ENCODE assay signal across 24 mouse cellular contexts in genomic region chr15:25234064-25234700, GRCm38 (mm10).
DNase-seq lines count a peak whose midpoint lies in the region; ATAC-seq and TF ChIP-seq lines count a peak whose summit lies in the region.
"Had no signal": no experiment of that assay in that cellular context is flagged by ENCODE, and none has a peak within 500 bp of the region (broad histone marks: within the 10 kb centered on the region; RNA-seq: fewer than 3 reads in every experiment).

No protein-coding gene starts in this region.

- 83% methylated on average over 10 of the region's 10 CpGs for WGBS in kidney, postnatal 0 days
- WGBS in kidney, embryonic 14.5 days = 92% methylated on average over 10 of the region's 10 CpGs
- WGBS in lung, embryonic 16.5 days = 57% methylated on average over 10 of the region's 10 CpGs
- WGBS in lung, adult 2 months = 77% methylated on average over 10 of the region's 10 CpGs

- H3K4me3 ChIP-seq in kidney, postnatal 0 days (replicated peaks; ENCODE audit: low read depth, low read length) = no peak overlapping the region
- H3K4me3 ChIP-seq in kidney, embryonic 14.5 days (ENCODE audit: low read length) = no peak overlapping the region
- no peak overlapping the region for H3K4me3 ChIP-seq in lung, embryonic 16.5 days (ENCODE audit: low read length)
- H3K4me3 ChIP-seq in lung, adult 2 months (replicated peaks; ENCODE audit: extremely low read depth, low read depth, low read length) = no peak overlapping the region
- H3K4me3 ChIP-seq: embryonic facial prominence, embryonic 10.5 days; embryonic facial prominence, embryonic 13.5 days; erythroblast, embryonic 14.5 days; forebrain, embryonic 12.5 days; forebrain, embryonic 15.5 days; hindbrain, embryonic 12.5 days had no signal

- H3K27me3 ChIP-seq in kidney, postnatal 0 days (ENCODE audit: insufficient read depth, low read length) = no peaks in the 10 kb centered on the region
- H3K27me3 ChIP-seq in kidney, embryonic 14.5 days (ENCODE audit: control insufficient read depth, insufficient read depth, low read length) = no peaks in the 10 kb centered on the region
- no peaks in the 10 kb centered on the region for H3K27me3 ChIP-seq in lung, embryonic 16.5 days (ENCODE audit: control insufficient read depth, insufficient read depth, low read depth, low read length)
- H3K27me3 ChIP-seq: embryonic facial prominence, embryonic 13.5 days; forebrain, embryonic 12.5 days; forebrain, embryonic 15.5 days; hindbrain, embryonic 12.5 days had no signal

- peak; percentile 28 for DNase-seq in kidney, postnatal 0 days (ENCODE audit: low spot score)
- DNase-seq in kidney, postnatal 4 days = peak; percentile 22 to 42
- DNase-seq in kidney, adult 11 months = no peak
- DNase-seq in lung, adult 2 months = no peak
- DNase-seq in lung, postnatal 4 days = peak; percentile 31 to 38
- no peak for DNase-seq in heart, adult 9 months (ENCODE audit: low spot score in 2 of 2)
- DNase-seq: adrenal gland, adult 8-10 months; adrenal gland, postnatal 25 days; cerebellum, adult 11-12 months; cerebellum, adult 8-10 months; cerebellum, postnatal 36 days; embryo, embryonic 11 days; gastrocnemius, postnatal 25 days; heart, adult 18-20 months had no signal

- no peak overlapping the region for H3K9ac ChIP-seq in kidney, postnatal 0 days (ENCODE audit: low read depth, low read length)
- H3K9ac ChIP-seq in kidney, embryonic 14.5 days (ENCODE audit: low read depth, low read length) = no peak overlapping the region
- H3K9ac ChIP-seq in lung, embryonic 16.5 days (ENCODE audit: low read length) = no peak overlapping the region
- H3K9ac ChIP-seq: embryonic facial prominence, embryonic 13.5 days; forebrain, embryonic 12.5 days; forebrain, embryonic 15.5 days; hindbrain, embryonic 12.5 days had no signal

- TF ChIP-seq POLR2A in lung, adult 2 months (IDR thresholded peaks at IDR 0.05; ENCODE audit: borderline replicate concordance, extremely low read depth, low read depth, low read length) = no peak

- no peak overlapping the region for H3K4me2 ChIP-seq in kidney, postnatal 0 days (ENCODE audit: low read length)
- no peak overlapping the region for H3K4me2 ChIP-seq in kidney, embryonic 14.5 days (replicated peaks; ENCODE audit: low read depth, low read length)
- no peak overlapping the region for H3K4me2 ChIP-seq in lung, embryonic 16.5 days (ENCODE audit: low read depth, low read length)
- H3K4me2 ChIP-seq: embryonic facial prominence, embryonic 13.5 days; forebrain, embryonic 12.5 days; forebrain, embryonic 15.5 days; heart, embryonic 11.5 days; hindbrain, embryonic 12.5 days had no signal

- no peaks in the 10 kb centered on the region for H3K36me3 ChIP-seq in kidney, postnatal 0 days (ENCODE audit: insufficient read depth, low read length)
- no peaks in the 10 kb centered on the region for H3K36me3 ChIP-seq in kidney, embryonic 14.5 days (ENCODE audit: control insufficient read depth, insufficient read depth, low read length)
- H3K36me3 ChIP-seq in lung, embryonic 16.5 days (ENCODE audit: control insufficient read depth, insufficient read depth, low read length) = no peaks in the 10 kb centered on the region
- H3K36me3 ChIP-seq: embryonic facial prominence, embryonic 10.5 days; embryonic facial prominence, embryonic 13.5 days; forebrain, embryonic 12.5 days; forebrain, embryonic 15.5 days; hindbrain, embryonic 12.5 days had no signal

- no peak overlapping the region for H3K27ac ChIP-seq in kidney, postnatal 0 days
- no peak overlapping the region for H3K27ac ChIP-seq in kidney, embryonic 14.5 days (ENCODE audit: low read depth, low read length)
- H3K27ac ChIP-seq in lung, embryonic 16.5 days (ENCODE audit: low read length) = no peak overlapping the region
- H3K27ac ChIP-seq: embryonic facial prominence, embryonic 10.5 days; embryonic facial prominence, embryonic 13.5 days; forebrain, embryonic 12.5 days; forebrain, embryonic 15.5 days; hindbrain, embryonic 12.5 days had no signal

- H3K4me1 ChIP-seq in kidney, postnatal 0 days (replicated peaks; ENCODE audit: insufficient read depth, low read length) = no peaks in the 10 kb centered on the region
- H3K4me1 ChIP-seq in kidney, embryonic 14.5 days (ENCODE audit: control insufficient read depth, insufficient read depth, low read length) = no peaks in the 10 kb centered on the region
- no peaks in the 10 kb centered on the region; the same call in 1 of the 2 replicates for H3K4me1 ChIP-seq in lung, embryonic 16.5 days (replicated peaks; ENCODE audit: control insufficient read depth, insufficient read depth, low read length)
- H3K4me1 ChIP-seq in lung, adult 2 months (ENCODE audit: control insufficient read depth, insufficient read depth, low read length) = no peaks in the 10 kb centered on the region
- H3K4me1 ChIP-seq: embryonic facial prominence, embryonic 10.5 days; hindbrain, embryonic 12.5 days had no signal

- TF ChIP-seq CTCF in kidney, postnatal 0 days (IDR thresholded peaks at IDR 0.05; ENCODE audit: low read depth) = no peak
- no peak for TF ChIP-seq CTCF in lung, adult 2 months (IDR thresholded peaks at IDR 0.05; ENCODE audit: insufficient read depth, low read length)

- no peak for ATAC-seq in kidney, postnatal 0 days (replicated peaks; ENCODE audit: low FRiP score, low read depth)
- no peak for ATAC-seq in kidney, embryonic 14.5 days (ENCODE audit: low FRiP score, low TSS enrichment)
- ATAC-seq in lung, embryonic 16.5 days (ENCODE audit: low read depth) = peak; percentile 88
- ATAC-seq: activated CD4-positive, CD25-positive, alpha-beta regulatory T cell, adult 4 months; forebrain, embryonic 15.5 days had no signal

- no peaks in the 10 kb centered on the region for H3K9me3 ChIP-seq in kidney, postnatal 0 days (replicated peaks; ENCODE audit: low read length)
- H3K9me3 ChIP-seq in kidney, embryonic 14.5 days (ENCODE audit: control insufficient read depth, low read length) = no peaks in the 10 kb centered on the region
- no peaks in the 10 kb centered on the region for H3K9me3 ChIP-seq in lung, embryonic 16.5 days (ENCODE audit: control insufficient read depth, low read length)
- H3K9me3 ChIP-seq: embryonic facial prominence, embryonic 10.5 days; embryonic facial prominence, embryonic 13.5 days; forebrain, embryonic 12.5 days; forebrain, embryonic 15.5 days; hindbrain, embryonic 12.5 days had no signal

Comparison
In these comparisons a context has a peak if more than half of its experiments do, and no peak if none do; other contexts are left out.
1. DNase-seq: peak in kidney, postnatal 0 days (single experiment), kidney, postnatal 4 days (2 of 2) and lung, postnatal 4 days (2 of 2); none in kidney, adult 11 months (single experiment), lung, adult 2 months (single experiment) and heart, adult 9 months (0 of 2).